Mouse (Mus musculus) stomach, postnatal 0 days (tissue): ENCODE results near the gene Ap5s1. TPM values are rescaled to one million over a fixed set of nuclear protein-coding genes. Genes with fewer than 3 reads are reported as not detected.

Experiments
- ATAC-seq: fragments of 200-750 bp; cut with Nextera tagmentation; 2 replicates; pipeline ENCODE4 v1.8.0; 2017; ENCODE audit not compliant: low FRiP score, low TSS enrichment
- DNase-seq: peaks from one replicate; pipeline ENCODE4 v3.0.0-alpha.2; 2016; ENCODE audit warnings: low spot score
- H3K27ac ChIP-seq: fragments of 300-500 bp; sonication (generic); replicated peaks from 2 replicates; pipeline ENCODE4 v1.5.1; 2014; ENCODE audit warnings: mild to moderate bottlenecking, control low read depth
- H3K27me3 ChIP-seq: fragments of 300-500 bp; sonication (generic); 2 replicates; pipeline ENCODE4 v1.6.1; 2014; ENCODE audit warnings: low read length; ENCODE audit not compliant: control insufficient read depth, insufficient read depth
- H3K36me3 ChIP-seq: fragments of 300-500 bp; sonication (generic); 2 replicates; pipeline ENCODE4 v1.6.1; 2014; ENCODE audit warnings: low read length, mixed read lengths; ENCODE audit not compliant: control insufficient read depth, insufficient read depth
- H3K4me1 ChIP-seq: fragments of 300-500 bp; sonication (generic); replicated peaks from 2 replicates; pipeline ENCODE4 v1.6.1; 2014; ENCODE audit warnings: antibody characterized with exemption; ENCODE audit not compliant: control insufficient read depth, insufficient read depth
- H3K4me2 ChIP-seq: fragments of 300-500 bp; sonication (generic); replicated peaks from 2 replicates; pipeline ENCODE4 v1.6.1; 2014; ENCODE audit warnings: low read depth, mild to moderate bottlenecking, control low read depth, moderate library complexity
- H3K4me3 ChIP-seq: fragments of 300-500 bp; sonication (generic); 2 replicates; pipeline ENCODE4 v1.5.1; 2014; ENCODE audit warnings: low read depth, low read length, control low read depth
- H3K9ac ChIP-seq: fragments of 300-500 bp; sonication (generic); 2 replicates; pipeline ENCODE4 v1.6.1; 2014; ENCODE audit warnings: mild to moderate bottlenecking, low read length, control low read depth, mixed read lengths
- H3K9me3 ChIP-seq: fragments of 300-500 bp; sonication (generic); 2 replicates; pipeline ENCODE4 v1.6.1; 2016; ENCODE audit warnings: low read length; ENCODE audit not compliant: control insufficient read depth
- CTCF ChIP-seq: IDR thresholded peaks from 2 replicates; pipeline ENCODE4 v1.5.1; 2016; ENCODE audit warnings: antibody characterized with exemption, low read depth, mild to moderate bottlenecking, moderate library complexity
- EP300 ChIP-seq: optimal IDR thresholded peaks from 2 replicates; pipeline ENCODE3; 2016; ENCODE audit warnings: antibody characterized with exemption
- WGBS: fragments of 180-500 bp; shearing (Covaris S2); extraction: QIAGEN DNeasy Blood & Tissue Kit; methylation state at CpG from one replicate; pipeline ENCODE4 v1.1.7; 2014; 5-methylcytosine and 5-hydroxymethylcytosine counted together
- polyA plus RNA-seq: library from polyadenylated mRNA; unstranded; fragments of >200 nt; fragmentation: Nextera tagmentation; extraction: Ambion mirVana; gene quantifications from 2 replicates; pipeline ENCODE4 v1.2.1, GENCODE M21; 2015

Gene Ap5s1
- polyA plus RNA-seq, 1 experiment from 2014 or later, result 22.0 TPM

GRCm38 (mm10) chr2:131242929-131243328, 36.1 kb downstream of the Ap5s1 start:
- Histone ChIP-seq H3K36me3 (peaks cover 53% of the 10 kb centered on the region), H3K9ac (no peak overlapping the region), H3K27ac (no peak overlapping the region), H3K4me1 (no peaks in the 10 kb centered on the region), H3K27me3 (no peaks in the 10 kb centered on the region), H3K4me3 (no peak overlapping the region), H3K9me3 (no peaks in the 10 kb centered on the region), H3K4me2 (no peak overlapping the region)
- 91% methylated on average over 7 of the region's 7 CpGs for WGBS
- ATAC-seq (no peak), DNase-seq (no peak)
- no peak for TF ChIP-seq EP300
- no peak for TF ChIP-seq CTCF

GRCm38 (mm10) chr2:131253681-131254328, 46.9 kb downstream of the Ap5s1 start:
- H3K27ac ChIP-seq, result peak overlapping the region; percentile 78

GRCm38 (mm10) chr2:131254329-131254713, 47.4 kb downstream of the Ap5s1 start:
- Histone ChIP-seq H3K36me3 (no peaks in the 10 kb centered on the region), H3K9ac (no peak overlapping the region), H3K9me3 (no peaks in the 10 kb centered on the region), H3K4me2 (0 out of 2 replicates have a peak overlapping the region, but pooled peaks have one; percentile 25), H3K27ac (peak overlapping the region; percentile 78), H3K4me1 (no peaks in the 10 kb centered on the region), H3K27me3 (no peaks in the 10 kb centered on the region), H3K4me3 (no peak overlapping the region)
- ATAC-seq (no peak), DNase-seq (no peak)
- TF ChIP-seq EP300 (no peak), CTCF (no peak)
- 47% methylated on average over 2 of the region's 2 CpGs for WGBS

More at GRCm38 (mm10) chr2:131253681-131254328, 46.9 kb downstream of the Ap5s1 start:
- ATAC-seq, result peak; percentile 91
- Histone ChIP-seq H3K4me2 (0 out of 2 replicates have a peak overlapping the region, but pooled peaks have one; percentile 25), H3K9me3 (no peaks in the 10 kb centered on the region), H3K36me3 (no peaks in the 10 kb centered on the region), H3K9ac (no peak overlapping the region; the same call in 1 of the 2 replicates), H3K4me1 (no peaks in the 10 kb centered on the region), H3K4me3 (no peak overlapping the region), H3K27me3 (no peaks in the 10 kb centered on the region)
- WGBS, result 13% methylated on average over 7 of the region's 7 CpGs
- DNase-seq, result peak; percentile 75
- TF ChIP-seq CTCF (peak; percentile 95), EP300 (no peak)

GRCm38 (mm10) chr2:131255738-131256137, 48.9 kb downstream of the Ap5s1 start:
- Histone ChIP-seq H3K27ac (no peak overlapping the region), H3K9ac (no peak overlapping the region), H3K4me1 (no peaks in the 10 kb centered on the region), H3K9me3 (no peaks in the 10 kb centered on the region), H3K4me2 (no peak overlapping the region), H3K4me3 (no peak overlapping the region), H3K27me3 (no peaks in the 10 kb centered on the region), H3K36me3 (no peaks in the 10 kb centered on the region)
- no peak for DNase-seq
- no peak for ATAC-seq
- no peak for TF ChIP-seq CTCF
- WGBS, result 54% methylated on average over 3 of the region's 3 CpGs

- Histone ChIP-seq H3K27me3 (no peaks in the 10 kb centered on the region), H3K9me3 (no peaks in the 10 kb centered on the region), H3K4me3 (no peak overlapping the region), H3K4me1 (0 out of 2 replicates have a peak, but pooled peaks cover 2% of the 10 kb centered on the region), H3K9ac (no peak overlapping the region), H3K36me3 (no peaks in the 10 kb centered on the region), H3K27ac (no peak overlapping the region), H3K4me2 (no peak overlapping the region)
- ATAC-seq (no peak), DNase-seq (no peak)
- 64% methylated on average over 8 of the region's 8 CpGs for WGBS
- no peak for TF ChIP-seq EP300
- TF ChIP-seq CTCF, result no peak
Measured at GRCm38 (mm10) chr2:131258693-131259092, 51.8 kb downstream of the Ap5s1 start.

- peak overlapping the region; percentile 56 for H3K27ac ChIP-seq
- H3K27me3 ChIP-seq, result no peaks in the 10 kb centered on the region
- peak overlapping the region; percentile 23; the same call in 1 of the 2 replicates for H3K9ac ChIP-seq
- H3K4me3 ChIP-seq, result no peak overlapping the region
- 19% methylated on average over 9 of the region's 9 CpGs for WGBS
- no peaks in the 10 kb centered on the region for H3K9me3 ChIP-seq
- no peaks in the 10 kb centered on the region for H3K36me3 ChIP-seq
- no peak overlapping the region for H3K4me2 ChIP-seq
- 0 out of 2 replicates have a peak, but pooled peaks cover 6% of the 10 kb centered on the region for H3K4me1 ChIP-seq
- peak; percentile 20 for ATAC-seq
- TF ChIP-seq EP300 (no peak), CTCF (no peak)
- peak; percentile 59 for DNase-seq
Measured at GRCm38 (mm10) chr2:131260544-131261307, 53.8 kb downstream of the Ap5s1 start.
